26 mouse cellular contexts compared by ENCODE assay signal in the genomic region with DNA sequence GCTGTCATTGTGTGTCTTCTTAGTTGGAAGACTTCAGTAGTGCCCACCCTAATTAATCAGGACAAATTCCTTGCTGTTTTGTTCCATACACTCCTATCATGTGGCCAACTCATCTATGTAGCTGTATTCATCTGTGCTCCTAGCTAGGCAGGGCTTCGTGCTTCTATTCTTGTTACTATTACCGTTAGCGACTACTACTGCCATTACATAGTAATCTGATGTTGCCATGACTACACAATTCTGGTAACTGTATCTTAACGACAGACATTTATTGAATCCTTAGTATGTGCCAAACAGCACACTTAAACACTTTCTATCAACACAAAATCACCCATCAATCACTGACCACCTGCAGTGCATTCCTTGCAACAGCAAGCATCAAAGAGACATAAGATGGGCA.
DNase-seq lines count a peak whose midpoint lies in the region; ATAC-seq and TF ChIP-seq lines count a peak whose summit lies in the region.
"Had no signal": no experiment of that assay in that cellular context is flagged by ENCODE, and none has a peak within 500 bp of the region (broad histone marks: within the 10 kb centered on the region; RNA-seq: fewer than 3 reads in every experiment).

No protein-coding gene starts in this region.

- no peaks in the 10 kb centered on the region for H3K9me3 ChIP-seq in forebrain, embryonic 14.5 days (replicated peaks; ENCODE audit: control insufficient read depth, low read length)
- H3K9me3 ChIP-seq in forebrain, embryonic 11.5 days (ENCODE audit: control insufficient read depth, low read length) = no peaks in the 10 kb centered on the region
- H3K9me3 ChIP-seq in hindbrain, postnatal 0 days (ENCODE audit: low read length) = no peaks in the 10 kb centered on the region
- H3K9me3 ChIP-seq in hindbrain, embryonic 14.5 days (ENCODE audit: control insufficient read depth, low read length) = no peaks in the 10 kb centered on the region
- H3K9me3 ChIP-seq in forebrain, embryonic 16.5 days (ENCODE audit: control insufficient read depth, low read length) = no peaks in the 10 kb centered on the region
- H3K9me3 ChIP-seq: embryonic facial prominence, embryonic 12.5 days; embryonic facial prominence, embryonic 15.5 days; G1E; heart, embryonic 10.5 days; heart, embryonic 13.5 days had no signal

- no peaks in the 10 kb centered on the region for H3K36me3 ChIP-seq in forebrain, embryonic 14.5 days (ENCODE audit: control insufficient read depth, insufficient read depth, low read length)
- no peaks in the 10 kb centered on the region for H3K36me3 ChIP-seq in forebrain, embryonic 11.5 days (ENCODE audit: control insufficient read depth, insufficient read depth, low read length)
- no peaks in the 10 kb centered on the region for H3K36me3 ChIP-seq in hindbrain, postnatal 0 days (ENCODE audit: insufficient read depth, low read length)
- H3K36me3 ChIP-seq in hindbrain, embryonic 14.5 days (replicated peaks; ENCODE audit: control insufficient read depth, insufficient read depth) = no peaks in the 10 kb centered on the region
- H3K36me3 ChIP-seq in forebrain, embryonic 16.5 days (ENCODE audit: control insufficient read depth, insufficient read depth) = no peaks in the 10 kb centered on the region
- H3K36me3 ChIP-seq: embryonic facial prominence, embryonic 12.5 days; embryonic facial prominence, embryonic 15.5 days; G1E; heart, embryonic 10.5 days; heart, embryonic 13.5 days had no signal

- ATAC-seq in forebrain, embryonic 14.5 days = no peak
- no peak for ATAC-seq in forebrain, embryonic 11.5 days (replicated peaks; ENCODE audit: low FRiP score)
- no peak for ATAC-seq in hindbrain, postnatal 0 days
- ATAC-seq in hindbrain, embryonic 14.5 days (ENCODE audit: low FRiP score) = no peak
- ATAC-seq in forebrain, embryonic 16.5 days = peak; percentile 78
- ATAC-seq: intestine, postnatal 0 days; Patski had no signal

- H3K4me3 ChIP-seq in forebrain, embryonic 14.5 days (ENCODE audit: low read depth, low read length) = no peak overlapping the region
- H3K4me3 ChIP-seq in forebrain, embryonic 11.5 days (ENCODE audit: low read depth, low read length) = no peak overlapping the region
- H3K4me3 ChIP-seq in hindbrain, postnatal 0 days (ENCODE audit: low read length) = no peak overlapping the region
- H3K4me3 ChIP-seq in hindbrain, embryonic 14.5 days (replicated peaks; ENCODE audit: low read length) = no peak overlapping the region
- no peak overlapping the region for H3K4me3 ChIP-seq in forebrain, embryonic 16.5 days (replicated peaks; ENCODE audit: low read length)
- H3K4me3 ChIP-seq: embryonic facial prominence, embryonic 12.5 days; embryonic facial prominence, embryonic 15.5 days; heart, adult 2 months; heart, embryonic 10.5 days; heart, embryonic 13.5 days had no signal

- peak; percentile 5 for DNase-seq in forebrain, embryonic 14.5 days (ENCODE audit: low spot score)
- DNase-seq in forebrain, embryonic 11.5 days (ENCODE audit: low spot score) = no peak
- peak; percentile 13 for DNase-seq in hindbrain, postnatal 0 days (ENCODE audit: low spot score)
- no peak for DNase-seq in hindbrain, embryonic 14.5 days (ENCODE audit: low spot score)
- DNase-seq in adrenal gland, postnatal 4 days (ENCODE audit: low spot score in 2 of 2) = no peak
- DNase-seq: adrenal gland, postnatal 10 days; adrenal gland, postnatal 36 days; B cell, adult 2 months; cerebellum, adult 18-20 months; cerebellum, adult 9-11 months; cerebellum, postnatal 25 days; gastrocnemius, postnatal 10 days; gastrocnemius, postnatal 36 days; heart, adult 2 months; heart, postnatal 14 days; heart, postnatal 4 days; kidney, adult 2 months had no signal

- H3K27ac ChIP-seq in forebrain, embryonic 14.5 days (ENCODE audit: low read depth, low read length) = no peak overlapping the region
- no peak overlapping the region for H3K27ac ChIP-seq in forebrain, embryonic 11.5 days (ENCODE audit: low read depth, low read length)
- H3K27ac ChIP-seq in hindbrain, postnatal 0 days = no peak overlapping the region
- no peak overlapping the region for H3K27ac ChIP-seq in hindbrain, embryonic 14.5 days
- H3K27ac ChIP-seq in forebrain, embryonic 16.5 days (ENCODE audit: low read length) = no peak overlapping the region
- H3K27ac ChIP-seq: embryonic facial prominence, embryonic 12.5 days; embryonic facial prominence, embryonic 15.5 days; heart, adult 2 months; heart, embryonic 10.5 days; heart, embryonic 13.5 days had no signal

- H3K9ac ChIP-seq in forebrain, embryonic 14.5 days (ENCODE audit: low read length) = no peak overlapping the region
- no peak overlapping the region for H3K9ac ChIP-seq in forebrain, embryonic 11.5 days (ENCODE audit: low read length)
- no peak overlapping the region for H3K9ac ChIP-seq in hindbrain, postnatal 0 days (replicated peaks; ENCODE audit: low read length)
- H3K9ac ChIP-seq in hindbrain, embryonic 14.5 days = no peak overlapping the region
- H3K9ac ChIP-seq in forebrain, embryonic 16.5 days (replicated peaks; ENCODE audit: low read depth, low read length) = no peak overlapping the region
- H3K9ac ChIP-seq: embryonic facial prominence, embryonic 12.5 days; embryonic facial prominence, embryonic 15.5 days; heart, embryonic 13.5 days had no signal

- no peak for TF ChIP-seq CTCF in hindbrain, postnatal 0 days (IDR thresholded peaks at IDR 0.05; ENCODE audit: low read depth)

- H3K4me1 ChIP-seq in forebrain, embryonic 14.5 days (ENCODE audit: control insufficient read depth, insufficient read depth, low read length) = no peaks in the 10 kb centered on the region
- H3K4me1 ChIP-seq in forebrain, embryonic 11.5 days (replicated peaks; ENCODE audit: control insufficient read depth, insufficient read depth, low read length) = no peaks in the 10 kb centered on the region
- H3K4me1 ChIP-seq in hindbrain, postnatal 0 days (ENCODE audit: insufficient read depth, low read length) = no peaks in the 10 kb centered on the region
- no peaks in the 10 kb centered on the region for H3K4me1 ChIP-seq in hindbrain, embryonic 14.5 days (replicated peaks; ENCODE audit: control insufficient read depth, insufficient read depth, low read length)
- H3K4me1 ChIP-seq in forebrain, embryonic 16.5 days (replicated peaks; ENCODE audit: control insufficient read depth, insufficient read depth, low read length) = no peaks in the 10 kb centered on the region
- H3K4me1 ChIP-seq: embryonic facial prominence, embryonic 12.5 days; embryonic facial prominence, embryonic 15.5 days; heart, embryonic 10.5 days; heart, embryonic 13.5 days had no signal

- H3K27me3 ChIP-seq in forebrain, embryonic 14.5 days (replicated peaks; ENCODE audit: control insufficient read depth, insufficient read depth, low read length) = no peaks in the 10 kb centered on the region
- no peaks in the 10 kb centered on the region for H3K27me3 ChIP-seq in forebrain, embryonic 11.5 days (ENCODE audit: control insufficient read depth, insufficient read depth, low read length)
- H3K27me3 ChIP-seq in hindbrain, postnatal 0 days (ENCODE audit: insufficient read depth, low read length) = no peaks in the 10 kb centered on the region
- no peaks in the 10 kb centered on the region for H3K27me3 ChIP-seq in hindbrain, embryonic 14.5 days (ENCODE audit: control insufficient read depth, insufficient read depth, low read length)
- H3K27me3 ChIP-seq in forebrain, embryonic 16.5 days (replicated peaks; ENCODE audit: control insufficient read depth, insufficient read depth, low read length) = no peaks in the 10 kb centered on the region
- H3K27me3 ChIP-seq: CH12.LX; embryonic facial prominence, embryonic 12.5 days; embryonic facial prominence, embryonic 15.5 days; heart, embryonic 13.5 days had no signal

- H3K4me2 ChIP-seq in forebrain, embryonic 14.5 days (ENCODE audit: low read length) = no peak overlapping the region
- H3K4me2 ChIP-seq in forebrain, embryonic 11.5 days (ENCODE audit: low read depth, low read length, severe bottlenecking) = no peak overlapping the region
- H3K4me2 ChIP-seq in hindbrain, postnatal 0 days (ENCODE audit: low read depth, low read length) = no peak overlapping the region
- H3K4me2 ChIP-seq in hindbrain, embryonic 14.5 days (replicated peaks) = no peak overlapping the region
- H3K4me2 ChIP-seq in forebrain, embryonic 16.5 days (ENCODE audit: low read length) = no peak overlapping the region
- H3K4me2 ChIP-seq: embryonic facial prominence, embryonic 12.5 days; embryonic facial prominence, embryonic 15.5 days; heart, embryonic 13.5 days had no signal

- WGBS in forebrain, embryonic 14.5 days = 54% methylated on average over 4 of the region's 4 CpGs
- 86% methylated on average over 4 of the region's 4 CpGs for WGBS in forebrain, embryonic 11.5 days
- 51% methylated on average over 4 of the region's 4 CpGs for WGBS in hindbrain, postnatal 0 days
- 71% methylated on average over 4 of the region's 4 CpGs for WGBS in hindbrain, embryonic 14.5 days
- 41% methylated on average over 4 of the region's 4 CpGs for WGBS in forebrain, embryonic 16.5 days

Comparison
In these comparisons a context has a peak if more than half of its experiments do, and no peak if none do; other contexts are left out.
1. DNase-seq: peak in forebrain, embryonic 14.5 days (single experiment) and hindbrain, postnatal 0 days (single experiment); none in forebrain, embryonic 11.5 days (single experiment), hindbrain, embryonic 14.5 days (single experiment) and adrenal gland, postnatal 4 days (0 of 2).